Mouse (Mus musculus) layer of hippocampus, postnatal 10 days (tissue): ENCODE data around the gene Gm21117. TPM values are rescaled to one million over a fixed set of nuclear protein-coding genes. Genes with fewer than 3 reads are reported as not detected.
"Not testable (repeated sequence)": the region's sequence is repeated elsewhere in the genome, so short reads cannot be mapped to it uniquely, and the experiment has no call there.

Source experiments
- DNase-seq, 2 experiments: peaks; one replicate each; pipeline ENCODE4 v3.0.0; 2021; ENCODE audit warnings: low spot score in 2 of 2
- long read RNA-seq: library from polyadenylated mRNA; stranded (forward); transcript quantifications from one replicate; pipeline ENCODE4 v2.0.0, GENCODE M21; 2023
- total RNA-seq, 2 experiments: library from RNA; stranded (reverse); gene quantifications; 2 replicates each; pipeline ENCODE4 v1.2.3; 2021

Gm21117 gene
- total RNA-seq, result not detected
- long read RNA-seq, result 0 reads

GRCm38 (mm10) chrY:51124920-51125319, at the start of gene Gm21117:
TSS of gene Gm21117 (plus strand) at chrY:51125220.
- DNase-seq, result not testable (repeated sequence)
